Comparison of ENCODE assay signal across 8 mouse cellular contexts in genomic region chr19:46148372-46148760, GRCm38 (mm10). TPM values are rescaled to one million over a fixed set of nuclear protein-coding genes. Genes with fewer than 3 reads are reported as not detected.
A peak's percentile ranks its signal among the peaks of the same experiment; 100 is the strongest.
DNase-seq lines count a peak whose midpoint lies in the region; ATAC-seq and TF ChIP-seq lines count a peak whose summit lies in the region.

No protein-coding gene starts in this region.

- H3K36me3 ChIP-seq in embryonic facial prominence, embryonic 12.5 days = no peaks in the 10 kb centered on the region
- H3K36me3 ChIP-seq in heart, embryonic 10.5 days = no peaks in the 10 kb centered on the region
- H3K36me3 ChIP-seq in kidney, embryonic 14.5 days (ENCODE audit: control insufficient read depth, insufficient read depth, low read length) = no peaks in the 10 kb centered on the region
- H3K36me3 ChIP-seq in liver, postnatal 0 days (replicated peaks; ENCODE audit: insufficient read depth, low read length) = no peaks in the 10 kb centered on the region
- H3K36me3 ChIP-seq in neural tube, embryonic 14.5 days (ENCODE audit: control insufficient read depth, insufficient read depth, low read length) = no peaks in the 10 kb centered on the region

- peaks cover 26% of the 10 kb centered on the region for H3K4me1 ChIP-seq in embryonic facial prominence, embryonic 12.5 days
- H3K4me1 ChIP-seq in heart, embryonic 10.5 days = peaks cover 29% of the 10 kb centered on the region
- peaks cover 11% of the 10 kb centered on the region for H3K4me1 ChIP-seq in kidney, embryonic 14.5 days (ENCODE audit: control insufficient read depth, insufficient read depth, low read length)
- peaks cover 21% of the 10 kb centered on the region for H3K4me1 ChIP-seq in liver, postnatal 0 days (ENCODE audit: insufficient read depth)
- H3K4me1 ChIP-seq in neural tube, embryonic 14.5 days (ENCODE audit: control insufficient read depth, insufficient read depth, low read length) = peaks cover 19% of the 10 kb centered on the region

- peak overlapping the region; percentile 38 for H3K9ac ChIP-seq in embryonic facial prominence, embryonic 12.5 days
- H3K9ac ChIP-seq in kidney, embryonic 14.5 days (ENCODE audit: low read depth, low read length) = peak overlapping the region; percentile 29; the same call in 1 of the 2 replicates
- no peak overlapping the region for H3K9ac ChIP-seq in liver, postnatal 0 days (replicated peaks)
- peak overlapping the region; percentile 28; the same call in 1 of the 2 replicates for H3K9ac ChIP-seq in neural tube, embryonic 14.5 days (replicated peaks; ENCODE audit: low read depth, low read length)

- WGBS in embryonic facial prominence, embryonic 12.5 days = 1% methylated on average over 27 of the region's 27 CpGs
- WGBS in heart, embryonic 10.5 days = under 1% methylated on average over 27 of the region's 27 CpGs
- under 1% methylated on average over 22 of the region's 27 CpGs for WGBS in kidney, embryonic 14.5 days
- WGBS in liver, postnatal 0 days (ENCODE audit: insufficient replicate concordance) = under 1% methylated on average over 18 of the region's 27 CpGs
- under 1% methylated on average over 27 of the region's 27 CpGs for WGBS in neural tube, embryonic 14.5 days

- peak overlapping the region; percentile 44 for H3K4me3 ChIP-seq in layer of hippocampus, adult 2 months
- H3K4me3 ChIP-seq in embryonic facial prominence, embryonic 12.5 days = peak overlapping the region; percentile 52
- peak overlapping the region; percentile 74 for H3K4me3 ChIP-seq in heart, embryonic 10.5 days
- peak overlapping the region; percentile 56 for H3K4me3 ChIP-seq in kidney, embryonic 14.5 days (ENCODE audit: low read length)
- H3K4me3 ChIP-seq in liver, postnatal 0 days (ENCODE audit: low read depth, low read length) = peak overlapping the region; percentile 53
- H3K4me3 ChIP-seq in neural tube, embryonic 14.5 days (ENCODE audit: low read depth, low read length) = peak overlapping the region; percentile 39

- peak overlapping the region; percentile 94 for H3K4me2 ChIP-seq in embryonic facial prominence, embryonic 12.5 days (replicated peaks)
- H3K4me2 ChIP-seq in kidney, embryonic 14.5 days (replicated peaks; ENCODE audit: low read depth, low read length) = peak overlapping the region; percentile 98
- peak overlapping the region; percentile 86 for H3K4me2 ChIP-seq in liver, postnatal 0 days (ENCODE audit: low read depth, low read length)
- H3K4me2 ChIP-seq in neural tube, embryonic 14.5 days (ENCODE audit: low read depth, low read length) = peak overlapping the region; percentile 80

- peaks cover 71% of the 10 kb centered on the region for H3K27me3 ChIP-seq in embryonic facial prominence, embryonic 12.5 days
- H3K27me3 ChIP-seq in heart, embryonic 10.5 days (ENCODE audit: insufficient read depth, poor library complexity, severe bottlenecking) = peaks cover 77% of the 10 kb centered on the region
- H3K27me3 ChIP-seq in kidney, embryonic 14.5 days (ENCODE audit: control insufficient read depth, insufficient read depth, low read length) = peaks cover 62% of the 10 kb centered on the region
- peaks cover 74% of the 10 kb centered on the region for H3K27me3 ChIP-seq in liver, postnatal 0 days (ENCODE audit: insufficient read depth, low read length)
- H3K27me3 ChIP-seq in neural tube, embryonic 14.5 days (ENCODE audit: control insufficient read depth, insufficient read depth, low read length) = peaks cover 42% of the 10 kb centered on the region

- DNase-seq in layer of hippocampus, adult 2 months (ENCODE audit: low spot score in 2 of 2) = peak; percentile 21 to 50
- DNase-seq in layer of hippocampus, adult 8-10 months (ENCODE audit: low spot score in 2 of 2) = no peak
- peak; percentile 97 for DNase-seq in heart, embryonic 10.5 days (ENCODE audit: low spot score)
- DNase-seq in liver, postnatal 0 days = peak; percentile 89
- DNase-seq in testis, postnatal 10 days (ENCODE audit: low spot score) = peak; percentile 91

- TF ChIP-seq EP300 in liver, postnatal 0 days (IDR thresholded peaks at IDR 0.05; ENCODE audit: low read depth) = no peak

- no peaks in the 10 kb centered on the region for H3K9me3 ChIP-seq in embryonic facial prominence, embryonic 12.5 days
- H3K9me3 ChIP-seq in heart, embryonic 10.5 days = no peaks in the 10 kb centered on the region
- no peaks in the 10 kb centered on the region for H3K9me3 ChIP-seq in kidney, embryonic 14.5 days (ENCODE audit: control insufficient read depth, low read length)
- no peaks in the 10 kb centered on the region for H3K9me3 ChIP-seq in liver, postnatal 0 days (ENCODE audit: low read length)
- H3K9me3 ChIP-seq in neural tube, embryonic 14.5 days (ENCODE audit: control insufficient read depth, low read length) = no peaks in the 10 kb centered on the region

- peak; percentile 69 for ATAC-seq in embryonic facial prominence, embryonic 12.5 days (ENCODE audit: insufficient number of reproducible peaks, insufficient read depth, low FRiP score, low TSS enrichment)
- ATAC-seq in kidney, embryonic 14.5 days (ENCODE audit: low FRiP score, low TSS enrichment) = peak; percentile 82
- peak; percentile 49 for ATAC-seq in liver, postnatal 0 days
- ATAC-seq in neural tube, embryonic 14.5 days (ENCODE audit: low read depth) = 0 out of 2 replicates have a peak, but pooled peaks have one; percentile 21

- no peak overlapping the region for H3K27ac ChIP-seq in layer of hippocampus, adult 2 months
- H3K27ac ChIP-seq in embryonic facial prominence, embryonic 12.5 days = no peak overlapping the region
- H3K27ac ChIP-seq in heart, embryonic 10.5 days = peak overlapping the region; percentile 24
- no peak overlapping the region for H3K27ac ChIP-seq in kidney, embryonic 14.5 days (ENCODE audit: low read depth, low read length)
- H3K27ac ChIP-seq in liver, postnatal 0 days (ENCODE audit: low read depth) = no peak overlapping the region
- no peak overlapping the region for H3K27ac ChIP-seq in neural tube, embryonic 14.5 days (ENCODE audit: low read depth, low read length)

- no peak for TF ChIP-seq CTCF in layer of hippocampus, adult 2 months (conservative IDR thresholded peaks at IDR 0.05)
- no peak for TF ChIP-seq CTCF in liver, postnatal 0 days (IDR thresholded peaks at IDR 0.05; ENCODE audit: low read depth)

RNA-seq across cellular contexts. Expression of gene Pitx3, which starts 0.2 kb away (rescaled TPM):
- not detected for total RNA-seq in layer of hippocampus, adult 2 months (2021)
- total RNA-seq in layer of hippocampus, adult 8-10 months (2022) = not detected
- polyA plus RNA-seq in embryonic facial prominence, embryonic 12.5 days (2016; fragmentation: Nextera tagmentation; extraction: Ambion mirVana) = 9.5 and 12.3 TPM in 2 replicates
- 0.87 and 0.89 TPM in 2 replicates for polyA plus RNA-seq in heart, embryonic 10.5 days (2016; fragmentation: Nextera tagmentation; extraction: Ambion mirVana)
- polyA plus RNA-seq in kidney, embryonic 14.5 days (2014; fragmentation: Nextera tagmentation; extraction: Ambion mirVana) = not detected in 2 replicates
- 0.19 TPM in 1 of 2 replicates, not detected in the other for polyA plus RNA-seq in liver, postnatal 0 days (2015; fragmentation: Nextera tagmentation; extraction: Ambion mirVana)
- polyA plus RNA-seq in neural tube, embryonic 14.5 days (2014; fragmentation: Nextera tagmentation; extraction: Ambion mirVana) = not detected in 2 replicates

RNA-seq across cellular contexts. Expression of gene Gbf1, which starts 3.9 kb away (rescaled TPM):
- 10 to 100 TPM; 83.2 to 94.5 TPM for total RNA-seq in layer of hippocampus, adult 2 months (2021)
- total RNA-seq in layer of hippocampus, adult 8-10 months (2022) = 100 to 1,000 TPM in 1 of 4 experiments, 10 to 100 TPM in 3; 82.5 to 103 (median 87.7) TPM
- 70.1 and 70.9 TPM in 2 replicates for polyA plus RNA-seq in embryonic facial prominence, embryonic 12.5 days (2016; fragmentation: Nextera tagmentation; extraction: Ambion mirVana)
- 50.0 and 50.8 TPM in 2 replicates for polyA plus RNA-seq in heart, embryonic 10.5 days (2016; fragmentation: Nextera tagmentation; extraction: Ambion mirVana)
- 29.0 and 50.3 TPM in 2 replicates for polyA plus RNA-seq in kidney, embryonic 14.5 days (2014; fragmentation: Nextera tagmentation; extraction: Ambion mirVana)
- polyA plus RNA-seq in liver, postnatal 0 days (2015; fragmentation: Nextera tagmentation; extraction: Ambion mirVana) = 9.8 and 12.0 TPM in 2 replicates
- 70.1 and 79.4 TPM in 2 replicates for polyA plus RNA-seq in neural tube, embryonic 14.5 days (2014; fragmentation: Nextera tagmentation; extraction: Ambion mirVana)

RNA-seq across cellular contexts. Expression of gene Elovl3, which starts 16.7 kb away (rescaled TPM):
- not detected for total RNA-seq in layer of hippocampus, adult 2 months (2021)
- not detected for total RNA-seq in layer of hippocampus, adult 8-10 months (2022)
- polyA plus RNA-seq in embryonic facial prominence, embryonic 12.5 days (2016; fragmentation: Nextera tagmentation; extraction: Ambion mirVana) = 0.59 and 0.93 TPM in 2 replicates
- polyA plus RNA-seq in heart, embryonic 10.5 days (2016; fragmentation: Nextera tagmentation; extraction: Ambion mirVana) = 0.10 TPM in 1 of 2 replicates, not detected in the other
- not detected in 2 replicates for polyA plus RNA-seq in kidney, embryonic 14.5 days (2014; fragmentation: Nextera tagmentation; extraction: Ambion mirVana)
- 0.24 and 0.26 TPM in 2 replicates for polyA plus RNA-seq in liver, postnatal 0 days (2015; fragmentation: Nextera tagmentation; extraction: Ambion mirVana)
- polyA plus RNA-seq in neural tube, embryonic 14.5 days (2014; fragmentation: Nextera tagmentation; extraction: Ambion mirVana) = not detected in 2 replicates

Comparison
In these comparisons a context has a peak if more than half of its experiments do, and no peak if none do; other contexts are left out.
1. DNase-seq: peak in layer of hippocampus, adult 2 months (2 of 2), heart, embryonic 10.5 days (single experiment), liver, postnatal 0 days (single experiment) and testis, postnatal 10 days (single experiment); none in layer of hippocampus, adult 8-10 months (0 of 2).
2. ATAC-seq: peak in every context shown above with its lines; median percentile 82 in kidney, embryonic 14.5 days; 69 in embryonic facial prominence, embryonic 12.5 days; 49 in liver, postnatal 0 days; 21 in neural tube, embryonic 14.5 days.
3. Peak in every context shown above with its lines, with median percentiles within 50 percentile points of each other: H3K4me3 ChIP-seq and H3K4me2 ChIP-seq.